Mouse (Mus musculus): ENCODE results near the gene Cisd3. TPM values are rescaled to one million over a fixed set of nuclear protein-coding genes. Genes with fewer than 3 reads are reported as not detected.

Gene Cisd3
- polyA plus RNA-seq, 1 experiment: 1.6 TPM

GRCm38 (mm10) chr11:97697199-97697890 lies 11.7 kb downstream of the Cisd3 start:
- TF ChIP-seq GATA1 (IDR thresholded peaks at IDR 0.05; ENCODE audit: low read length): no peak

DNA sequence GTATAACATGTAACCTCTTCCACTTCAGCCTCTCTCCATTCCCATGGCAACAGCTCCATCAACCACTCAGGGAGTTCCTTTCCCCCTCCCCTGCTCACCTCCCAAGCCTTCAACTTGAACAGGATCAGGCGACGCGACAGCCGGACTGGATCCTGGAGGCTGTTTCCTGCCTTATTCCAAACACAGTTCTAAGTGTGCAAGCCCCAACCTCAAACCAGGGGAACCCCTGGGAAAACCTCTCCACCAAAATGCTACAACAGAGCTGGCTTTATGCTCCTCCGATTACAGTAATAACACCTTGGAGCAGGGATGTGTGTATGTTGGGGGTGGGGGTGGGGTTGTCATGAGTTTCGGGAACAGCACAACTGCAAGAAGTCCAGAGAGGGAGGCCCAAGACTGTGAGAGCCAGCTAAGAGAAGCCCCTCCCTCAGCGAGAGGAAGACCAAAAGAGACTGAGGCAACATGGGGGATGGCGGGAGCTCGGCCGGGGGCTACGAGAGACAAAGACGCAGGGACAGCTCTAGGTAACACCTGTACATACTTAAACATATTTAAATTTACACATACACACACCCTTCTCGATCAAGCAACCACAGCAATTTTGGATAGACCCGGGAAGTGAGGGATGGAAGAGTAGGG lies 12.4 kb downstream of the Cisd3 start:
- TF ChIP-seq GATA1 (IDR thresholded peaks at IDR 0.05; ENCODE audit: low read length): no peak

DNA sequence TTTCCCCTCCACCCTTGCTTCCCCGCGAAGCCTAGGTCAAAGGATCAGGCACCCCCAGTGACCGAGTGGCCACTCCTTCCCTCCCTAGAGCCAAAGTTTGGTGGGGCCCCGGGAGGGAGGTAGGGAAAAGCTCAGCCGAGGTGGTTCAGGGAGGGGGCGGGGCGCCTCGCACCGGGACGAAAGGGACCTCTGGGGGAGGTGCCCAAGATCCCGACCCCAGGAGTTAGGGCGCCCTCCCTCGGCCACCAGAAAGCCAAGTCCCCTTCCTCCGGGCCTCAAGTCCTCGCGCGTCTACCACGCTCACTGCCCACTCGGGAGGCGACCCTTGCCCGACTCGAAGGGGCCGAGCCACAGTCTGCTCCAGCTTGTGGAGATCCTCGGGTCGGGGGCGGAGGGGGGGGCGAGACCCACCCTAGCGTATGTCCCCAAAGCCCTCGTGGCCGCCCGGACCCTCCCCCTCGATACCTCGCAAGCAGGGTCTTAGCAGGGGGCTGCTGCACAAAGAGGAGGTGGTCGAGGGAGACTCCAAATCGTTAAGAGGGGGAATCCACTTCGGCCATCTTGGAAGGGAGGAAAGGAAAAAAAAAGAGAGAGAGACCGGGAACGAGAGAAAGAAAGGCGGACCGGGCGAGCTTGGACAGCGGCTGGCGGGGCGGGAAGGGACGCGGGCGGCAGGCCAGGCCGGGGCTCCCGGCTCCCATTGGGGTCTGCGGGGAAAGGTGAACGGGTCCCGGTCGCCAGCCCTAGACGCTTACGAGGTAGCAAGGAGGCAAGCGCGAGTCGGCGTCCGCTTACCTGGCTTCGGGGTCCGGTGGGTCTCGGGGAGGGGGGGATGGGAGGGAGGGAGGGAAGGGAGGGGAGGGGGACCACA lies 13.3 kb downstream of the Cisd3 start:
- no peak for TF ChIP-seq GATA1 (IDR thresholded peaks at IDR 0.05; ENCODE audit: low read length)

DNA sequence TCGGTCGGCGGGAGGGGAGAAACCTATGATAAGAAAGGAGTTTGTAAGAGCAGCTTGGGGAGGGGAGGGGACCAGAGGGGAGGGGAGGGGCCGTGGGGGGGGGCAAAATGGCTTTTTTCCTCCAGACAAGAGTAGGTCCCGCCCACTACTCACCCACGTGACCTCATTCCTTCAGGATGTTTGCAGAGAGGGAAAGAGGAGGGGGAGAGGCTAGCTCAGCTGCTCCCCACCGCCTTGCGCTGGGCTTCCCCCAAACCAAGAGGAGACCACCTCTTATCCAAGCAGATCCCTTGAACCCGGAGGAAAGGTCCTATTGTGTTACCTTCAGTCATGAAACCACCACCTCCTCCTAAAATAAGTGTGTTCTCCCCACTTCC lies 14.0 kb downstream of the Cisd3 start:
- TF ChIP-seq GATA1 (IDR thresholded peaks at IDR 0.05; ENCODE audit: low read length): no peak

DNA sequence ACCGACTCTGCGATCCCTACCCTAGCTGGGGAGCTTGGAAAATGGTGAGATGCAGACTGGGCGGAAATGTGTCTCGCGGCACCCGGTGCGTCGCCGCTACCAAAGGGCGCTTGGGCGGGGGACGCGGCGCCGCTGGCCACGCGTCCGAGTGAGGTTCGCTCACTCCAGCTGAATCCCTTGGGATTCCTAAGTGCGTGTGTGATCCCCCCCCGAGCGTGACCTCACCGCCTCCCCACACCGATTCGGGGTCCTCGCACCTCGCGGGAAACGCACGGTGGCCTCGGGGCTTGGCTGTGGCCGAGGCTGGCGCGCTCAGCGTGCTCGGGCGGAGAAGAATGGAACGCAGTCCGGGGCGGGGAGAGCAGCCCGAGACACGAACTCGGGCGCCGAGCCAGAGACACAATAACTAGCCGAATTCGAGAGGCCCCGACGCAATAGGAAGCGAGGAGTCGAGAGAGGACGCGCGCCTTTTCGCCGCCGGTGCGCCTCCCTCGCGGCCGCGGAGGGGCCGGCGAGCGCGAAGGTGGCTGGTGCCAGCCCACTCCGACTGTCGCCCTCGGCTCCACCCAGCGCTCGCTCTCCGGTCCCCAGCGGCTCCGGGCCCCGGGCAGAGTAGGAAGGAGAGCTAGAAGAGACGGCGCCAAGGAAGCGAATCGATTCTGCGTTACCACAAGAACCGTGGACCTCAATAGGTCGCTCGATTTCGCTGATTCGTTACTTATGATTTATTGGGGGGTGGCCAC lies 14.5 kb downstream of the Cisd3 start, which contains the start of gene Pcgf2:
Gene Pcgf2, minus strand, starts transcription at position 495 of the 743 bp plus-strand sequence.
- no peak for TF ChIP-seq GATA1 (IDR thresholded peaks at IDR 0.05; ENCODE audit: low read length)

DNA sequence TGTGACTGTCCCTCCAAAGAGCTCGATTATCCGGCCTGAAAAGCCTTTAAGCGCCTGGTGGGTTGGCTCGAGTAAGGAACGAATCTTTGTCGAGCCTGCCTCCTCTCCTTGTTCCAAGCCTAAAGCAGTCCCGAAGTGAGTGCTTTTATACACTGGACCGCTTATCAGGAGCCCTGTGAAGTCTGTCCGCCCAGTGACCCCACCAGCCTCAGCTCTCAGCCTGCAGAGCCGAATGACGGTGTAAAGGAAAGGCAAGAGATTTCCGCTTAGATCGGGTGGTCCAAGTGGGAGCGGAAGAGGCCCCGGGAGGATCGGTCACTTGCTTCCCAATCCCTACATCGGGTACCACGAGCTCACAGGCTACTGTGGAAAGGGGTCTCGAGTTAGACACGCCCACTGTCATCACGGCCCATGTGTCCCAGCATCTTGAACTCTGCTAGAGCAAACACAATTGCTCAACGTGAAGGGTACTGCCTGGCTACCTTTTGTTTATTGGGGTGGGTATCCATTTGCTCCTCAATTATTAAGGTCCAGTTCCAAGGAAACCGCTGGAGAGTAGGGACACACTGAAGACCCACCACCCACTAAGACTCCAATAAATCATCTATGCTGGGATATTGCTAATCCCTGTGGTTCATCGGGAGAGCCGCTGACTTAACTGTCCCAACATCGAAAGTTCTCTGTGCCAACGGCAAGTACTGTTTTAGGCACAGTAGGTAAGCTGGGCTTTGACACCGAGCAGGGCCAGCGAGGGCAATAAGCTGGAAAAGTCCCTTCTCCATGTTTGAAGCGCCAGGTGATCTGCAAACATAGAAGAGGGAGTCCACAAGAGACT lies 15.3 kb downstream of the Cisd3 start:
- TF ChIP-seq GATA1 (IDR thresholded peaks at IDR 0.05; ENCODE audit: low read length): no peak

DNA sequence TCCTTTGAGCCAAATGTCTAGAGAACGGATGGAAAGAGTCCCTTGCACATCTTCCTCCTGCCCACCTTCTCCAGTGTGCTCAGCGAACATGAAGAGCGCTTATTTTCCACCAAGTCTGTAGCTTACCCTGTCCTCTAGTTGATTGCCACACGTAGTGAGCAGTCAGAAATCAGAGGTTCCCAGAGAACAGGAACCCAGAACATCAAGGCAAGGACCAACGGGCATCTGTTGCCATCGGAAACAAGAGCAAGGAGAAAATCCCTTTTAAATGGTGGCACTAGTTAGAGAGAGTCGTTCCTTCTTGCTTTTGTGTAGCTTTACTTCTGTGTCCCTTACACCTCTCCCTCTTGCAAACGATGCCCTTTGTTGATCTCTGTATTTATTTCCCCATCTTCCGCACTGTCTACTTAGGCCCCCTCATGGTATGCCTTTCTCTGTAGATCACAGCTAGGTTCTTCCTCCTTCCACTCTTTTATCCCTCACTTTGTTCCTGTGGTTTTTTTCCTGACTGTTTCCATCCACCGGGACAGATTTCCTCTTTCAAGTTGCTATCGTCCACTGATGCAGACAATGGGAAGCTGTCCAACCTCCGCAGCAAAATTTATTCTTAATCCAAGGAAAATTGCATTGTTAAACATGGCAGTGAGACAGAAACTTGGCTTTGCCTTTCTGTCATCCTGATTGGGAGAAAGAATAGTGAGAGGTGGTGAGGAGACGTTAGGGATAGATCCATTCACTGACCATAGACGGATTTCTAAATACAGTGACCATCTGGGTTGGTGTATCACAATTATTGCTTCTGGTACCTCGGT lies 16.2 kb downstream of the Cisd3 start:
- TF ChIP-seq GATA1 (IDR thresholded peaks at IDR 0.05; ENCODE audit: low read length): no peak

GRCm38 (mm10) chr11:97702393-97702745 lies 16.7 kb downstream of the Cisd3 start:
- TF ChIP-seq GATA1 (IDR thresholded peaks at IDR 0.05; ENCODE audit: low read length): no peak

- TF ChIP-seq GATA1 (IDR thresholded peaks at IDR 0.05; ENCODE audit: low read length): no peak
Observed at GRCm38 (mm10) chr11:97703039-97703826, 17.6 kb downstream of the Cisd3 start, which contains the start of gene Psmb3. Gene Psmb3 (plus strand): TSS chr11:97703399.

DNA sequence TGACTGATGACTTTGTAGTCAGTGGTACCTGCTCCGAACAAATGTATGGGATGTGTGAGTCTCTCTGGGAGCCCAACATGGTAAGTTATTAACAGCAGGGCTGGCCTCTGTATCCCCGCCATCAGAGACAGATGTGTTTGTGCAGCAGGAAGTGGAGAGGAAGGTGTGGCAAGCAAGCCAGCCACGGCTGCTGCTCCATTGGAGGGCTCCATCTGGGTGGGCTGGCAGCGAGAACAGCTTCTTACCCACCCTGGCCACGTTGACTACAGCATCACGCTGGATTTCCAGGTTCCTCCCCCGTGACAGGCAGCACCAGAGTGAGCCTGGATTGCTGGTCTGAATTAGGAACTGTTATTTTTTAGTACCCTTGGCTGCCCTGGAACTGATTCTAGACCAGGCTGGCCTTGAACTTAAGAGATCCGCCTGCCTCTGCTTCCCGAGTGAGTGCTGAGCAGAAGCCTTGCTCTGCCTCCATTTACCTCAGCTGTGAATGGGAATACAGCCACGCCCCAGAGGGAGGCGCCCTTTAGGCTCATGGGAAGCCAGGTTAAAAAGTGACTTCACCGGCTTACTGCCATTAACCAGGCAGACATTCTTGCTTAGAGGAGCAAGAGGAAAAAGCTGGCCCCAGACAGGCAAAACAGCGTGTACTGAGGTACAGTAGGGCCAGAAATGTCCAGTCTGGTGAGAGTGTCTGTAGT lies 25.7 kb downstream of the Cisd3 start:
- no peak for TF ChIP-seq GATA1 (IDR thresholded peaks at IDR 0.05; ENCODE audit: low read length)

DNA sequence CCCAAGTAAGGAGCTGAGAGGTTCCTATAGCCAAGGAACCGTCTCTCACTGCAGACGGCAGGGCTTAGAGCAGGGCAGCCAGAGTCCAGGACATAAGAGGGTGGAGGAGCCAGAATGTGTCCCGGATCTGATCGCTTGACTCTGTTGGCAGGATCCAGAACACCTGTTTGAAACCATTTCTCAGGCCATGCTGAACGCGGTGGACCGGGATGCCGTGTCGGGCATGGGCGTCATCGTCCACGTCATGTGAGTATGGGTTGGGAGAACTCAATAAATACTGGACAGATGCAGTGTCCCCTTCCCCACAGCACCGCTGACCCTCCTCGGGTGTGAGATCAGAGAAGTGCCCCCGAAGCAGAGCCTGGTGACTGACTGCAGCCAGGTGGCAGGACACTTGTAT lies 26.7 kb downstream of the Cisd3 start:
- TF ChIP-seq GATA1 (IDR thresholded peaks at IDR 0.05; ENCODE audit: low read length): no peak

GRCm38 (mm10) chr11:97713896-97714295 lies 28.3 kb downstream of the Cisd3 start:
- no peak for TF ChIP-seq GATA1 (IDR thresholded peaks at IDR 0.05; ENCODE audit: low read length)

All from G1E-ER4 (cell line).